Mouse (Mus musculus) limb, embryonic 10.5 days (tissue): ENCODE data around the gene Rhoj. TPM values are rescaled to one million over a fixed set of nuclear protein-coding genes. Genes with fewer than 3 reads are reported as not detected.
"Not testable (repeated sequence)": the region's sequence is repeated elsewhere in the genome, so short reads cannot be mapped to it uniquely, and the experiment has no call there.

Experiments used
- DNase-seq: peaks from one replicate; pipeline ENCODE4 v3.0.0-alpha.2; 2017; ENCODE audit warnings: low spot score
- H3K27ac ChIP-seq: fragments of 300-500 bp; sonication (generic); 2 replicates; pipeline ENCODE4 v1.5.1; 2016; ENCODE audit warnings: mild to moderate bottlenecking
- H3K27me3 ChIP-seq: fragments of 300-500 bp; sonication (generic); 2 replicates; pipeline ENCODE4 v1.6.1; 2016; ENCODE audit warnings: low read depth, mild to moderate bottlenecking; ENCODE audit not compliant: poor library complexity, severe bottlenecking
- H3K36me3 ChIP-seq: fragments of 300-500 bp; sonication (generic); 2 replicates; pipeline ENCODE4 v1.6.1; 2016; ENCODE audit warnings: mild to moderate bottlenecking, moderate library complexity
- H3K4me1 ChIP-seq: fragments of 300-500 bp; sonication (generic); 2 replicates; pipeline ENCODE4 v1.6.1; 2016
- H3K4me3 ChIP-seq: fragments of 300-500 bp; sonication (generic); 2 replicates; pipeline ENCODE4 v1.5.1; 2016; ENCODE audit warnings: mild to moderate bottlenecking, moderate library complexity
- H3K9me3 ChIP-seq: fragments of 300-500 bp; sonication (generic); replicated peaks from 2 replicates; pipeline ENCODE4 v1.6.1; 2016; ENCODE audit warnings: mild to moderate bottlenecking
- WGBS: fragments of 180-500 bp; shearing (Covaris S2); methylation state at CpG from one replicate; pipeline ENCODE4 v1.1.7; 2016; 5-methylcytosine and 5-hydroxymethylcytosine counted together
- polyA plus RNA-seq: library from polyadenylated mRNA; unstranded; fragments of >200 nt; fragmentation: Nextera tagmentation; extraction: Ambion mirVana; gene quantifications from 2 replicates; pipeline ENCODE4 v1.2.1, GENCODE M21; 2016

The Rhoj gene
- polyA plus RNA-seq, 1 experiment from 2014 or later = 24.2 TPM

GRCm38 (mm10) chr12:75310766-75311165, 2.6 kb downstream of the Rhoj start:
- DNase-seq = no peak
- WGBS = 85% methylated on average over 12 of the region's 12 CpGs
- Histone ChIP-seq H3K4me3 (no peak overlapping the region), H3K27ac (no peak overlapping the region), H3K27me3 (no peaks in the 10 kb centered on the region; the same call in 1 of the 2 replicates), H3K36me3 (no peaks in the 10 kb centered on the region), H3K4me1 (peaks cover 20% of the 10 kb centered on the region), H3K9me3 (no peaks in the 10 kb centered on the region)

- H3K36me3 ChIP-seq = no peaks in the 10 kb centered on the region
- H3K4me1 ChIP-seq = peaks cover 20% of the 10 kb centered on the region
- no peak overlapping the region for H3K4me3 ChIP-seq
- no peak overlapping the region for H3K27ac ChIP-seq
- no peaks in the 10 kb centered on the region; the same call in 1 of the 2 replicates for H3K27me3 ChIP-seq
- H3K9me3 ChIP-seq = no peaks in the 10 kb centered on the region
- WGBS = 81% methylated on average over 8 of the region's 8 CpGs
- DNase-seq = no peak
Observed at GRCm38 (mm10) chr12:75311879-75312278, 3.8 kb downstream of the Rhoj start.

GRCm38 (mm10) chr12:75313992-75314391, 5.9 kb downstream of the Rhoj start:
- WGBS = 87% methylated on average over 3 of the region's 3 CpGs
- Histone ChIP-seq H3K4me3 (no peak overlapping the region), H3K27ac (no peak overlapping the region), H3K4me1 (peaks cover 5% of the 10 kb centered on the region; the same call in 1 of the 2 replicates), H3K27me3 (no peaks in the 10 kb centered on the region; the same call in 1 of the 2 replicates), H3K9me3 (no peaks in the 10 kb centered on the region), H3K36me3 (no peaks in the 10 kb centered on the region)
- DNase-seq = no peak

GRCm38 (mm10) chr12:75315851-75316250, 7.7 kb downstream of the Rhoj start:
- H3K4me1 ChIP-seq = no peaks in the 10 kb centered on the region
- no peaks in the 10 kb centered on the region for H3K9me3 ChIP-seq
- DNase-seq = no peak
- H3K27me3 ChIP-seq = no peaks in the 10 kb centered on the region
- no peaks in the 10 kb centered on the region for H3K36me3 ChIP-seq
- H3K27ac ChIP-seq = no peak overlapping the region
- H3K4me3 ChIP-seq = no peak overlapping the region
- WGBS = 97% methylated on average over 3 of the region's 3 CpGs

- H3K36me3 ChIP-seq = peaks cover 3% of the 10 kb centered on the region; the same call in 1 of the 2 replicates
- DNase-seq = no peak
Observed at GRCm38 (mm10) chr12:75320441-75320925, 12.4 kb downstream of the Rhoj start.

GRCm38 (mm10) chr12:75321189-75321588, 13.1 kb downstream of the Rhoj start:
- no peak for DNase-seq
- Histone ChIP-seq H3K27me3 (no peaks in the 10 kb centered on the region), H3K9me3 (no peaks in the 10 kb centered on the region), H3K4me3 (no peak overlapping the region), H3K36me3 (peaks cover 3% of the 10 kb centered on the region; the same call in 1 of the 2 replicates), H3K27ac (no peak overlapping the region), H3K4me1 (no peaks in the 10 kb centered on the region)
- WGBS = 80% methylated on average over 4 of the region's 4 CpGs

More at GRCm38 (mm10) chr12:75320441-75320925, 12.4 kb downstream of the Rhoj start:
- Histone ChIP-seq H3K9me3 (no peaks in the 10 kb centered on the region), H3K4me1 (no peaks in the 10 kb centered on the region), H3K27me3 (no peaks in the 10 kb centered on the region), H3K27ac (no peak overlapping the region), H3K4me3 (no peak overlapping the region)
- 54% methylated on average over 12 of the region's 12 CpGs for WGBS

- DNase-seq = no peak
- no peaks in the 10 kb centered on the region for H3K9me3 ChIP-seq
- no peaks in the 10 kb centered on the region for H3K27me3 ChIP-seq
- H3K4me3 ChIP-seq = no peak overlapping the region
- H3K27ac ChIP-seq = no peak overlapping the region
- 91% methylated on average over 2 of the region's 2 CpGs for WGBS
- no peaks in the 10 kb centered on the region for H3K4me1 ChIP-seq
- H3K36me3 ChIP-seq = no peaks in the 10 kb centered on the region
Observed at GRCm38 (mm10) chr12:75329188-75329587, 21.1 kb downstream of the Rhoj start.

- 92% methylated on average over 3 of the region's 3 CpGs for WGBS
- Histone ChIP-seq H3K9me3 (no peaks in the 10 kb centered on the region), H3K4me1 (no peaks in the 10 kb centered on the region), H3K4me3 (no peak overlapping the region), H3K27me3 (no peaks in the 10 kb centered on the region), H3K36me3 (no peaks in the 10 kb centered on the region), H3K27ac (no peak overlapping the region)
- DNase-seq = no peak
Observed at GRCm38 (mm10) chr12:75339894-75340293, 31.8 kb downstream of the Rhoj start.

- Histone ChIP-seq H3K36me3 (no peaks in the 10 kb centered on the region), H3K27ac (no peak overlapping the region), H3K4me1 (no peaks in the 10 kb centered on the region), H3K27me3 (no peaks in the 10 kb centered on the region), H3K9me3 (no peaks in the 10 kb centered on the region), H3K4me3 (no peak overlapping the region)
- 92% methylated on average over 7 of the region's 7 CpGs for WGBS
- no peak for DNase-seq
Observed at GRCm38 (mm10) chr12:75340331-75340730, 32.2 kb downstream of the Rhoj start.

GRCm38 (mm10) chr12:75348551-75348950, 40.4 kb downstream of the Rhoj start:
- WGBS = 79% methylated on average over 7 of the region's 7 CpGs
- DNase-seq = no peak
- no peak overlapping the region for H3K27ac ChIP-seq

GRCm38 (mm10) chr12:75349537-75349936, 41.4 kb downstream of the Rhoj start:
- not testable (repeated sequence) for H3K27me3 ChIP-seq, H3K4me3 ChIP-seq, DNase-seq, H3K27ac ChIP-seq, H3K4me1 ChIP-seq, H3K36me3 ChIP-seq, H3K9me3 ChIP-seq
- WGBS = 81% methylated on average over 5 of the region's 5 CpGs

More at GRCm38 (mm10) chr12:75348551-75348950, 40.4 kb downstream of the Rhoj start:
- Histone ChIP-seq H3K36me3 (no peaks in the 10 kb centered on the region), H3K4me1 (no peaks in the 10 kb centered on the region), H3K4me3 (no peak overlapping the region), H3K27me3 (no peaks in the 10 kb centered on the region), H3K9me3 (no peaks in the 10 kb centered on the region)

GRCm38 (mm10) chr12:75350750-75351149, 42.6 kb downstream of the Rhoj start:
- no peaks in the 10 kb centered on the region for H3K36me3 ChIP-seq
- DNase-seq = no peak
- H3K9me3 ChIP-seq = no peaks in the 10 kb centered on the region
- H3K4me3 ChIP-seq = no peak overlapping the region
- H3K4me1 ChIP-seq = no peaks in the 10 kb centered on the region
- no peak overlapping the region for H3K27ac ChIP-seq
- H3K27me3 ChIP-seq = no peaks in the 10 kb centered on the region
- WGBS = 91% methylated on average over 5 of the region's 5 CpGs

- Histone ChIP-seq H3K27ac (no peak overlapping the region), H3K9me3 (no peaks in the 10 kb centered on the region), H3K4me3 (no peak overlapping the region), H3K27me3 (no peaks in the 10 kb centered on the region), H3K4me1 (no peaks in the 10 kb centered on the region), H3K36me3 (no peaks in the 10 kb centered on the region)
- DNase-seq = no peak
- WGBS = 85% methylated on average over 7 of the region's 7 CpGs
Observed at GRCm38 (mm10) chr12:75351846-75352245, 43.7 kb downstream of the Rhoj start.

GRCm38 (mm10) chr12:75352410-75352809, 44.3 kb downstream of the Rhoj start:
- Histone ChIP-seq H3K36me3 (no peaks in the 10 kb centered on the region), H3K4me1 (no peaks in the 10 kb centered on the region), H3K9me3 (no peaks in the 10 kb centered on the region), H3K27me3 (no peaks in the 10 kb centered on the region), H3K4me3 (no peak overlapping the region), H3K27ac (no peak overlapping the region)
- no peak for DNase-seq
- WGBS = 67% methylated on average over 6 of the region's 6 CpGs
